Mouse (Mus musculus) yolk sac, embryonic 10.5 days (tissue): Measurements from ENCODE around the gene Adcy1.
"Not testable (repeated sequence)": the region's sequence is repeated elsewhere in the genome, so short reads cannot be mapped to it uniquely, and the experiment has no call there.

ENCODE experiments used
- DNase-seq: peaks from one replicate; pipeline ENCODE4 v3.0.0-alpha.2; 2017; ENCODE audit warnings: low spot score

Gene Adcy1

DNA sequence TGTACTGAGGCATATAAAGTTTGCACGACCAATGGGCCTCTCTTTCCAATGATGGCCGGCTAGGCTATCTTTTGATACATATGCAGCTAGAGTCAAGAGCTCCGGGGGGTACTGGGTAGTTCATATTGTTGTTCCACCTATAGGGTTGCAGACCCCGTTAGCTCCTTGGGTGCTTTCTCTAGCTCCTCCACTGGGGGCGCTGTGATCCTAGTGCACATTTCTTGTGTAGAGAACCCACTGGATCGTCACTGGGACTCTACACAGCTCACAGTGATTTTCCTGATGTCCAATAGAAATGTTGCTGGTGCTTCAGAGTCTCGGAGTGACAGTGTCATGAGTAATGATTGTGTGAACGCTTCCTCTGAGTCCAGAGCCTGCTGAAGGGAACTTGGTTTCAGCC is 158.5 kb downstream of the Adcy1 start:
- not testable (repeated sequence) for DNase-seq

- no peak for DNase-seq
Observed at GRCm38 (mm10) chr11:7226200-7226599, 162.9 kb downstream of the Adcy1 start.

- no peak for DNase-seq
Observed at GRCm38 (mm10) chr11:7226810-7227550, 163.7 kb downstream of the Adcy1 start.

DNA sequence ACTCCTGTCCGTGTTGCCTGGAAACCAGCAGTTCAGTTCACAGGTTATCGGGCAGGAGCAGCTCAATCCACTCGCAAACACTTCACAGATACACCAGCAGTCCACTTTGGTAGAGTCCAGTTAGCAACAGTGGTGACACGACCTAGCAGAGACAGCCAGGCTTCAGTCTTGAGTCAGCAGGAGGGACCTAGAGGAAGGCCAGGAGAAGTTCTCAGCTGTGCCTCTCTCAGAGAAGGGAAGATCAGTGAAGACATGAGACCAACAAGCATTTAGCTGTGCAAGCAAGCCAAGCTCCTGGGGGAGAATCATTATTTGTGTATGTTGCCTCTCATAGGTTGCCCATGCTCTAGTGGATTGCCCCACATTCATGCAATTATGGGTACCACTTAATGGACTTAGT is 164.8 kb downstream of the Adcy1 start:
- no peak for DNase-seq
